Comparison of ENCODE assay signal across 8 mouse cellular contexts in genomic region chr3:143103333-143103732, GRCm38 (mm10).
DNase-seq lines count a peak whose midpoint lies in the region; ATAC-seq lines count a peak whose summit lies in the region.

No protein-coding gene starts in this region.

- H3K9me3 ChIP-seq in midbrain, embryonic 14.5 days (ENCODE audit: control insufficient read depth, low read length): no peaks in the 10 kb centered on the region
- H3K9me3 ChIP-seq in midbrain, embryonic 16.5 days (replicated peaks; ENCODE audit: control insufficient read depth, low read length, poor library complexity, severe bottlenecking): no peaks in the 10 kb centered on the region
- no peaks in the 10 kb centered on the region for H3K9me3 ChIP-seq in limb, embryonic 11.5 days (ENCODE audit: control insufficient read depth, low read length)

- WGBS in midbrain, embryonic 14.5 days: 32% methylated on average over 3 of the region's 3 CpGs
- 35% methylated on average over 3 of the region's 3 CpGs for WGBS in midbrain, embryonic 16.5 days
- 14% methylated on average over 3 of the region's 3 CpGs for WGBS in limb, embryonic 11.5 days

- 0 out of 2 replicates have a peak, but pooled peaks cover 6% of the 10 kb centered on the region for H3K4me1 ChIP-seq in midbrain, embryonic 14.5 days (ENCODE audit: control insufficient read depth, insufficient read depth, low read length)
- H3K4me1 ChIP-seq in midbrain, embryonic 16.5 days (ENCODE audit: control insufficient read depth, insufficient read depth, low read length): peaks cover 8% of the 10 kb centered on the region
- no peaks in the 10 kb centered on the region for H3K4me1 ChIP-seq in limb, embryonic 11.5 days (ENCODE audit: control insufficient read depth, insufficient read depth, low read length)

- no peak overlapping the region for H3K9ac ChIP-seq in midbrain, embryonic 14.5 days (replicated peaks; ENCODE audit: low read length)
- H3K9ac ChIP-seq in midbrain, embryonic 16.5 days (ENCODE audit: low read depth, low read length): no peak overlapping the region
- H3K9ac ChIP-seq in limb, embryonic 11.5 days (ENCODE audit: low read length): no peak overlapping the region

- 0 out of 2 replicates have a peak, but pooled peaks have one; percentile 1 for ATAC-seq in midbrain, embryonic 14.5 days (ENCODE audit: low FRiP score, low TSS enrichment)
- ATAC-seq in midbrain, embryonic 16.5 days: no peak
- ATAC-seq in limb, embryonic 11.5 days (ENCODE audit: insufficient number of reproducible peaks, low FRiP score, low TSS enrichment, low read depth): 0 out of 2 replicates have a peak, but pooled peaks have one; percentile 28
- ATAC-seq in activated CD4-positive, CD25-positive, alpha-beta regulatory T cell, adult 4 months: no peak

- no peaks in the 10 kb centered on the region for H3K36me3 ChIP-seq in midbrain, embryonic 14.5 days (ENCODE audit: control insufficient read depth, insufficient read depth, low read length)
- H3K36me3 ChIP-seq in midbrain, embryonic 16.5 days (ENCODE audit: control insufficient read depth, insufficient read depth, low read length): no peaks in the 10 kb centered on the region
- no peaks in the 10 kb centered on the region for H3K36me3 ChIP-seq in limb, embryonic 11.5 days (ENCODE audit: control insufficient read depth, insufficient read depth, low read length)

- no peak overlapping the region for H3K4me2 ChIP-seq in midbrain, embryonic 14.5 days (ENCODE audit: low read length)
- no peak overlapping the region for H3K4me2 ChIP-seq in midbrain, embryonic 16.5 days (ENCODE audit: low read length)
- no peak overlapping the region for H3K4me2 ChIP-seq in limb, embryonic 11.5 days (ENCODE audit: low read depth, severe bottlenecking)

- H3K4me3 ChIP-seq in midbrain, embryonic 14.5 days (replicated peaks; ENCODE audit: low read depth, low read length): no peak overlapping the region
- no peak overlapping the region for H3K4me3 ChIP-seq in midbrain, embryonic 16.5 days (ENCODE audit: low read depth, low read length)
- no peak overlapping the region for H3K4me3 ChIP-seq in limb, embryonic 11.5 days (ENCODE audit: low read depth, low read length)

- no peaks in the 10 kb centered on the region for H3K27me3 ChIP-seq in midbrain, embryonic 14.5 days (ENCODE audit: control insufficient read depth, insufficient read depth, low read length)
- H3K27me3 ChIP-seq in midbrain, embryonic 16.5 days (ENCODE audit: control insufficient read depth, insufficient read depth, low read depth, low read length): no peaks in the 10 kb centered on the region
- H3K27me3 ChIP-seq in limb, embryonic 11.5 days (ENCODE audit: control insufficient read depth, insufficient read depth, low read length): no peaks in the 10 kb centered on the region

- no peak overlapping the region for H3K27ac ChIP-seq in midbrain, embryonic 14.5 days (replicated peaks; ENCODE audit: low read depth, low read length)
- no peak overlapping the region for H3K27ac ChIP-seq in midbrain, embryonic 16.5 days (ENCODE audit: low read length)
- no peak overlapping the region for H3K27ac ChIP-seq in limb, embryonic 11.5 days (replicated peaks; ENCODE audit: low read depth, low read length)

- DNase-seq in cerebellum, postnatal 10 days: peak; percentile 63 to 64
- DNase-seq in cerebellum, adult 9-11 months: no peak
- peak; percentile 76 for DNase-seq in midbrain, embryonic 14.5 days
- peak; percentile 60 for DNase-seq in limb, embryonic 11.5 days (ENCODE audit: low spot score)
- DNase-seq in skeletal muscle tissue, adult 2 months (ENCODE audit: low read depth, low spot score): peak; percentile 5
- no peak for DNase-seq in left cerebral cortex, adult 11 months (ENCODE audit: low spot score)

Comparison
In these comparisons a context has a peak if more than half of its experiments do, and no peak if none do; other contexts are left out.
1. DNase-seq: peak in cerebellum, postnatal 10 days (2 of 2), midbrain, embryonic 14.5 days (single experiment), limb, embryonic 11.5 days (single experiment) and skeletal muscle tissue, adult 2 months (single experiment); none in cerebellum, adult 9-11 months (single experiment) and left cerebral cortex, adult 11 months (single experiment).
2. ATAC-seq: peak in midbrain, embryonic 14.5 days (single experiment) and limb, embryonic 11.5 days (single experiment); none in midbrain, embryonic 16.5 days (single experiment) and activated CD4-positive, CD25-positive, alpha-beta regulatory T cell, adult 4 months (single experiment).